Mouse (Mus musculus): ENCODE results near the gene Alyref2. TPM values are rescaled to one million over a fixed set of nuclear protein-coding genes. Genes with fewer than 3 reads are reported as not detected.

Alyref2 gene
- total and polyA plus RNA-seq, 2 experiments from 2014 or later: 10.0 to 13.5 TPM

GRCm38 (mm10) chr1:171534557-171534956 is 31.3 kb downstream of the Alyref2 start:
- no peaks in the 10 kb centered on the region for H3K4me1 ChIP-seq (ENCODE audit: control insufficient read depth, insufficient read depth)
- no peak for ATAC-seq (ENCODE audit: insufficient read depth, low read depth)
- no peak overlapping the region for H3K9ac ChIP-seq (replicated peaks; ENCODE audit: low read depth, low read length)
- H3K9me3 ChIP-seq (replicated peaks; ENCODE audit: control insufficient read depth, low read length): 0 out of 2 replicates have a peak, but pooled peaks cover 2% of the 10 kb centered on the region
- H3K36me3 ChIP-seq (replicated peaks; ENCODE audit: control insufficient read depth, insufficient read depth, low read length): no peaks in the 10 kb centered on the region
- no peak overlapping the region for H3K4me2 ChIP-seq (ENCODE audit: low read depth, low read length)
- TF ChIP-seq EP300 (IDR thresholded peaks at IDR 0.05; ENCODE audit: low read depth) (no peak), CTCF (IDR thresholded peaks at IDR 0.05; ENCODE audit: low read depth) (no peak)
- no peak for DNase-seq (ENCODE audit: low spot score)
- H3K4me3 ChIP-seq (ENCODE audit: low read depth, low read length): no peak overlapping the region
- H3K27me3 ChIP-seq (ENCODE audit: control insufficient read depth, insufficient read depth, low read length): no peaks in the 10 kb centered on the region
- H3K27ac ChIP-seq (ENCODE audit: low read depth): no peak overlapping the region

DNA sequence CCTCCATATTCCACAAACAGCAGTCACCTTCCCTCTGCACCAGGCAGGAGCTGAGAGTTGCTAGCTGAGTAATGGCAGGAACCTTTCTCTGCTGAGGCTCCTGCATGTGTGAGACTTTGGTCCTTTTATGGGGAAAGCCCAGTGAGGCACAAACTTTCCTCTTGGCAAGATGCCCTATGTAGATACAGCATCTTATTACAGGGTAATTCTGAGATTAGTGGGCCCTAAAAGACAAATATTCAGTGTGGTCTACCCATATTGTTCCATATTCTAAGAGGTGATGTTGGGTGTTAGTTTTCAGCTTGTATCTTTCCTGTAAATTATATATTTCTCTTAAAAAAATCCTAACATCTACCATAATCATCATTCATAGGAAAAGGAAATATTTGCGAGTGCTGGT is 31.9 kb downstream of the Alyref2 start, which contains the start of gene Itln1:
Gene Itln1 (minus strand): TSS at position 101 of the 400 bp plus-strand sequence.
- TF ChIP-seq EP300 (IDR thresholded peaks at IDR 0.05; ENCODE audit: low read depth) (no peak), CTCF (IDR thresholded peaks at IDR 0.05; ENCODE audit: low read depth) (no peak)
- Histone ChIP-seq H3K4me1 (ENCODE audit: control insufficient read depth, insufficient read depth) (no peaks in the 10 kb centered on the region), H3K27ac (ENCODE audit: low read depth) (no peak within 1 kb of the TSS), H3K27me3 (ENCODE audit: control insufficient read depth, insufficient read depth, low read length) (no peaks in the 10 kb centered on the region), H3K4me3 (ENCODE audit: low read depth, low read length) (no peak within 1 kb of the TSS), H3K36me3 (replicated peaks; ENCODE audit: control insufficient read depth, insufficient read depth, low read length) (no peaks in the 10 kb centered on the region), H3K4me2 (ENCODE audit: low read depth, low read length) (no peak within 1 kb of the TSS), H3K9me3 (replicated peaks; ENCODE audit: control insufficient read depth, low read length) (0 out of 2 replicates have a peak, but pooled peaks cover 7% of the 10 kb centered on the region), H3K9ac (replicated peaks; ENCODE audit: low read depth, low read length) (no peak within 1 kb of the TSS)
- DNase-seq (ENCODE audit: low spot score) (no peak), ATAC-seq (ENCODE audit: insufficient read depth, low read depth) (no peak)
- WGBS: 83% methylated on average over 1 of the region's 1 CpGs

- TF ChIP-seq CTCF (IDR thresholded peaks at IDR 0.05; ENCODE audit: low read depth) (no peak), EP300 (IDR thresholded peaks at IDR 0.05; ENCODE audit: low read depth) (no peak)
- Histone ChIP-seq H3K4me2 (ENCODE audit: low read depth, low read length) (no peak overlapping the region), H3K36me3 (replicated peaks; ENCODE audit: control insufficient read depth, insufficient read depth, low read length) (no peaks in the 10 kb centered on the region), H3K27me3 (ENCODE audit: control insufficient read depth, insufficient read depth, low read length) (no peaks in the 10 kb centered on the region), H3K4me1 (ENCODE audit: control insufficient read depth, insufficient read depth) (no peaks in the 10 kb centered on the region), H3K9ac (replicated peaks; ENCODE audit: low read depth, low read length) (no peak overlapping the region), H3K4me3 (ENCODE audit: low read depth, low read length) (no peak overlapping the region), H3K9me3 (replicated peaks; ENCODE audit: control insufficient read depth, low read length) (0 out of 2 replicates have a peak, but pooled peaks cover 7% of the 10 kb centered on the region), H3K27ac (ENCODE audit: low read depth) (no peak overlapping the region)
- no peak for DNase-seq (ENCODE audit: low spot score)
- WGBS: 76% methylated on average over 1 of the region's 1 CpGs
- ATAC-seq (ENCODE audit: insufficient read depth, low read depth): no peak
Observed at GRCm38 (mm10) chr1:171540694-171541093, 37.4 kb downstream of the Alyref2 start.

- WGBS: 78% methylated on average over 7 of the region's 7 CpGs
- no peak overlapping the region for H3K9ac ChIP-seq (replicated peaks; ENCODE audit: low read depth, low read length)
- H3K4me3 ChIP-seq (ENCODE audit: low read depth, low read length): no peak overlapping the region
- ATAC-seq (ENCODE audit: insufficient read depth, low read depth) (no peak), DNase-seq (ENCODE audit: low spot score) (no peak)
- no peaks in the 10 kb centered on the region for H3K27me3 ChIP-seq (ENCODE audit: control insufficient read depth, insufficient read depth, low read length)
- 0 out of 2 replicates have a peak, but pooled peaks cover 3% of the 10 kb centered on the region for H3K9me3 ChIP-seq (replicated peaks; ENCODE audit: control insufficient read depth, low read length)
- no peak overlapping the region for H3K27ac ChIP-seq (ENCODE audit: low read depth)
- TF ChIP-seq EP300 (IDR thresholded peaks at IDR 0.05; ENCODE audit: low read depth): no peak
- no peak for TF ChIP-seq CTCF (IDR thresholded peaks at IDR 0.05; ENCODE audit: low read depth)
- H3K4me2 ChIP-seq (ENCODE audit: low read depth, low read length): no peak overlapping the region
- peaks cover 12% of the 10 kb centered on the region; the same call in 1 of the 2 replicates for H3K4me1 ChIP-seq (ENCODE audit: control insufficient read depth, insufficient read depth)
- no peaks in the 10 kb centered on the region for H3K36me3 ChIP-seq (replicated peaks; ENCODE audit: control insufficient read depth, insufficient read depth, low read length)
Observed at GRCm38 (mm10) chr1:171551326-171551725, 48.0 kb downstream of the Alyref2 start.

GRCm38 (mm10) chr1:171552230-171552629 is 49.0 kb downstream of the Alyref2 start:
- H3K27me3 ChIP-seq (ENCODE audit: control insufficient read depth, insufficient read depth, low read length): no peaks in the 10 kb centered on the region
- peak overlapping the region; percentile 80 for H3K27ac ChIP-seq (ENCODE audit: low read depth)
- WGBS: 68% methylated on average over 2 of the region's 2 CpGs
- H3K4me3 ChIP-seq (ENCODE audit: low read depth, low read length): no peak overlapping the region
- TF ChIP-seq CTCF (IDR thresholded peaks at IDR 0.05; ENCODE audit: low read depth) (no peak), EP300 (IDR thresholded peaks at IDR 0.05; ENCODE audit: low read depth) (no peak)
- H3K9ac ChIP-seq (replicated peaks; ENCODE audit: low read depth, low read length): no peak overlapping the region; the same call in 1 of the 2 replicates
- ATAC-seq (ENCODE audit: insufficient read depth, low read depth) (no peak), DNase-seq (ENCODE audit: low spot score) (no peak)
- peaks cover 12% of the 10 kb centered on the region; the same call in 1 of the 2 replicates for H3K4me1 ChIP-seq (ENCODE audit: control insufficient read depth, insufficient read depth)
- H3K9me3 ChIP-seq (replicated peaks; ENCODE audit: control insufficient read depth, low read length): 0 out of 2 replicates have a peak, but pooled peaks cover 3% of the 10 kb centered on the region
- no peak overlapping the region for H3K4me2 ChIP-seq (ENCODE audit: low read depth, low read length)
- H3K36me3 ChIP-seq (replicated peaks; ENCODE audit: control insufficient read depth, insufficient read depth, low read length): no peaks in the 10 kb centered on the region
